In the genomic region with DNA sequence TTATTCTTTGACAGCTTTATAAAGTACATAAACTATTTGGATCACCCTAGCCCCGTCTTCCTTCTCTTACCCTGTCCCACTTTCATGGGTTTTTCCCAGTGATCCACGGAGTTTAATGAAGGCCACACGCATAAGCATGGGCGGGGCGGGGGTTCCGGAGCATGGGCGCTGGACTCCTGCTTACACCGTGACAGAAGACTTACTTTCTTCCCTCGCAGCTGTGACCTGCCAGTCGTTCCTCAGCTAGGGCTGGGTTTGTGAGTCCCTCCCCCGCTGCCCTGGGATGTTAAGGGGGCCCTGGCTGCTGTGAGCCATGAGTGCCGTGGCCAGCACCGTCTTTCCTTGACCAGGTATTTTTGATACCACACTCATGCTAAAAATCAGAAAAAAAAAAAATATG, we compare ENCODE assay signal across 19 mouse cellular contexts. TPM values are rescaled to one million over a fixed set of nuclear protein-coding genes. Genes with fewer than 3 reads are reported as not detected.
DNase-seq lines count a peak whose midpoint lies in the region; ATAC-seq and TF ChIP-seq lines count a peak whose summit lies in the region.
"Had no signal": no experiment of that assay in that cellular context is flagged by ENCODE, and none has a peak within 500 bp of the region (broad histone marks: within the 10 kb centered on the region; RNA-seq: fewer than 3 reads in every experiment).

No protein-coding gene starts in this region.

- no peak overlapping the region for H3K4me2 ChIP-seq in kidney, embryonic 14.5 days (replicated peaks; ENCODE audit: low read depth, low read length)
- no peak overlapping the region for H3K4me2 ChIP-seq in liver, embryonic 16.5 days (ENCODE audit: low read depth, low read length)
- H3K4me2 ChIP-seq: embryonic facial prominence, embryonic 13.5 days; neural tube, embryonic 12.5 days had no signal

- ATAC-seq in kidney, embryonic 14.5 days (ENCODE audit: low FRiP score, low TSS enrichment), result peak; percentile 81
- no peak for ATAC-seq in liver, embryonic 16.5 days (ENCODE audit: low read depth)
- ATAC-seq: hindbrain, postnatal 0 days had no signal

- no peak overlapping the region for H3K4me3 ChIP-seq in kidney, embryonic 14.5 days (ENCODE audit: low read length)
- H3K4me3 ChIP-seq in spleen, adult 2 months (ENCODE audit: extremely low read depth, insufficient read depth, insufficient read length), result no peak overlapping the region
- no peak overlapping the region for H3K4me3 ChIP-seq in liver, embryonic 16.5 days (ENCODE audit: low read depth, low read length)
- H3K4me3 ChIP-seq in hindbrain, embryonic 10.5 days, result no peak overlapping the region
- H3K4me3 ChIP-seq: embryonic facial prominence, embryonic 13.5 days; neural tube, embryonic 12.5 days had no signal

- H3K36me3 ChIP-seq in kidney, embryonic 14.5 days (ENCODE audit: control insufficient read depth, insufficient read depth, low read length), result peaks cover 10% of the 10 kb centered on the region; the same call in 1 of the 2 replicates
- H3K36me3 ChIP-seq in spleen, adult 2 months (ENCODE audit: control insufficient read depth, insufficient read depth, low read length), result peaks cover 4% of the 10 kb centered on the region
- no peaks in the 10 kb centered on the region; the same call in 1 of the 2 replicates for H3K36me3 ChIP-seq in liver, embryonic 16.5 days (ENCODE audit: control insufficient read depth, insufficient read depth)
- peaks cover 55% of the 10 kb centered on the region for H3K36me3 ChIP-seq in hindbrain, embryonic 10.5 days

- no peak for DNase-seq in kidney, postnatal 25 days
- peak in 1 of 2 experiments; percentile 57 for DNase-seq in spleen, adult 2 months (ENCODE audit: low read depth in 1 of 2, low spot score in 2 of 2)
- DNase-seq in spleen, postnatal 14 days (ENCODE audit: low spot score in 2 of 2), result no peak
- DNase-seq in layer of hippocampus, adult 18-20 months (ENCODE audit: low spot score in 2 of 2), result no peak
- no peak for DNase-seq in hindbrain, embryonic 10.5 days (ENCODE audit: low spot score)
- DNase-seq: adrenal gland, postnatal 10 days; cerebellum, postnatal 36 days; midbrain, embryonic 14.5 days had no signal

- no peaks in the 10 kb centered on the region for H3K9me3 ChIP-seq in kidney, embryonic 14.5 days (ENCODE audit: control insufficient read depth, low read length)
- H3K9me3 ChIP-seq in liver, embryonic 16.5 days (replicated peaks; ENCODE audit: control insufficient read depth, low read length), result no peaks in the 10 kb centered on the region
- H3K9me3 ChIP-seq in hindbrain, embryonic 10.5 days, result no peaks in the 10 kb centered on the region
- H3K9me3 ChIP-seq: embryonic facial prominence, embryonic 13.5 days; G1E; neural tube, embryonic 12.5 days had no signal

- TF ChIP-seq CTCF in spleen, adult 2 months (IDR thresholded peaks at IDR 0.05; ENCODE audit: extremely low read depth, insufficient read depth, insufficient read length, insufficient replicate concordance), result no peak

- no peaks in the 10 kb centered on the region for H3K27me3 ChIP-seq in kidney, embryonic 14.5 days (ENCODE audit: control insufficient read depth, insufficient read depth, low read length)
- no peaks in the 10 kb centered on the region for H3K27me3 ChIP-seq in spleen, adult 2 months (ENCODE audit: control insufficient read depth, insufficient read depth, low read length)
- H3K27me3 ChIP-seq in liver, embryonic 16.5 days (ENCODE audit: control insufficient read depth, insufficient read depth, low read depth, low read length), result no peaks in the 10 kb centered on the region
- no peaks in the 10 kb centered on the region for H3K27me3 ChIP-seq in hindbrain, embryonic 10.5 days (ENCODE audit: insufficient read depth, poor library complexity, severe bottlenecking)
- H3K27me3 ChIP-seq: embryonic facial prominence, embryonic 13.5 days; neural tube, embryonic 12.5 days had no signal

- peaks cover 11% of the 10 kb centered on the region for H3K4me1 ChIP-seq in kidney, embryonic 14.5 days (ENCODE audit: control insufficient read depth, insufficient read depth, low read length)
- peaks cover 59% of the 10 kb centered on the region for H3K4me1 ChIP-seq in spleen, adult 2 months (ENCODE audit: control insufficient read depth, insufficient read depth, insufficient read length)
- H3K4me1 ChIP-seq in liver, embryonic 16.5 days (ENCODE audit: control insufficient read depth, low read depth, low read length), result peaks cover 11% of the 10 kb centered on the region
- 0 out of 2 replicates have a peak, but pooled peaks cover 4% of the 10 kb centered on the region for H3K4me1 ChIP-seq in hindbrain, embryonic 10.5 days (replicated peaks)
- H3K4me1 ChIP-seq: neural tube, embryonic 12.5 days had no signal

- 12% methylated on average over 13 of the region's 13 CpGs for WGBS in kidney, embryonic 14.5 days
- 35% methylated on average over 13 of the region's 13 CpGs for WGBS in spleen, adult 2 months
- 34% methylated on average over 13 of the region's 13 CpGs for WGBS in liver, embryonic 16.5 days (ENCODE audit: insufficient replicate concordance)
- WGBS in hindbrain, embryonic 10.5 days, result 80% methylated on average over 13 of the region's 13 CpGs

- peak; percentile 8; the same call in 1 of the 2 replicates for TF ChIP-seq POLR2A in spleen, adult 2 months (IDR thresholded peaks at IDR 0.05; ENCODE audit: low read depth, low read length)

- peak overlapping the region; percentile 61; the same call in 1 of the 2 replicates for H3K27ac ChIP-seq in kidney, embryonic 14.5 days (ENCODE audit: low read depth, low read length)
- peak overlapping the region; percentile 95 for H3K27ac ChIP-seq in spleen, adult 2 months (ENCODE audit: insufficient read depth, low read length)
- peak overlapping the region; percentile 15; the same call in 1 of the 2 replicates for H3K27ac ChIP-seq in liver, embryonic 16.5 days (ENCODE audit: low read length)
- H3K27ac ChIP-seq in hindbrain, embryonic 10.5 days, result no peak overlapping the region
- H3K27ac ChIP-seq: embryonic facial prominence, embryonic 13.5 days; hindbrain, postnatal 0 days; neural tube, embryonic 12.5 days had no signal

- no peak overlapping the region for H3K9ac ChIP-seq in kidney, embryonic 14.5 days (ENCODE audit: low read depth, low read length)
- H3K9ac ChIP-seq in liver, embryonic 16.5 days (ENCODE audit: low read depth, low read length), result no peak overlapping the region
- H3K9ac ChIP-seq: embryonic facial prominence, embryonic 13.5 days; neural tube, embryonic 12.5 days had no signal

RNA-seq across cellular contexts. Expression of gene Timm8a2, which starts 21.7 kb away (rescaled TPM):
- polyA plus RNA-seq in kidney, embryonic 14.5 days (2014; fragmentation: Nextera tagmentation; extraction: Ambion mirVana), result not detected in 2 replicates
- polyA plus RNA-seq in spleen, adult 2 months (2012; rRNA removed), result 0.20 and 0.23 TPM in 2 replicates
- not detected in 2 replicates for polyA plus RNA-seq in liver, embryonic 16.5 days (2015; fragmentation: Nextera tagmentation; extraction: Ambion mirVana)
- total RNA-seq in layer of hippocampus, adult 18-20 months (2021), result not detected
- not detected in 2 replicates for polyA plus RNA-seq in hindbrain, embryonic 10.5 days (2016; fragmentation: Nextera tagmentation; extraction: Ambion mirVana)
- total RNA-seq: G1E; heart, postnatal 10 days; hindbrain, postnatal 0 days; liver, adult 2 months had no signal
- polyA plus RNA-seq: C2C12; embryonic facial prominence, embryonic 13.5 days; forebrain, embryonic 11.5 days; hindbrain, postnatal 0 days; large intestine, adult 2 months; liver, adult 2 months; midbrain, embryonic 14.5 days; neural tube, embryonic 12.5 days had no signal

RNA-seq across cellular contexts. Expression of gene Gpr183, which starts 47.8 kb away (rescaled TPM):
- polyA plus RNA-seq in kidney, embryonic 14.5 days (2014; fragmentation: Nextera tagmentation; extraction: Ambion mirVana), result 3.9 and 4.0 TPM in 2 replicates
- 19.3 and 21.5 TPM in 2 replicates for polyA plus RNA-seq in spleen, adult 2 months (2012; rRNA removed)
- 1.1 and 1.7 TPM in 2 replicates for polyA plus RNA-seq in liver, embryonic 16.5 days (2015; fragmentation: Nextera tagmentation; extraction: Ambion mirVana)
- under 1 TPM; 0.58 to 0.92 TPM for total RNA-seq in layer of hippocampus, adult 18-20 months (2021)
- polyA plus RNA-seq in hindbrain, embryonic 10.5 days (2016; fragmentation: Nextera tagmentation; extraction: Ambion mirVana), result 2.0 and 2.4 TPM in 2 replicates
